Mouse (Mus musculus) G1E-ER4 (cell line): ENCODE data around the gene Tbl1xr1. TPM values are rescaled to one million over a fixed set of nuclear protein-coding genes. Genes with fewer than 3 reads are reported as not detected.

Experiments used
- GATA1 ChIP-seq: IDR thresholded peaks from one replicate; pipeline ENCODE4 v1.8.0; 2012; ENCODE audit warnings: low read length, inconsistent platforms
- polyA plus RNA-seq: library from polyadenylated mRNA; stranded (reverse); fragments of >175 nt; gene quantifications from 2 replicates; pipeline ENCODE4 v1.2.3, GENCODE M21; 2012

The Tbl1xr1 gene
- polyA plus RNA-seq, 1 experiment: 29.8 TPM

DNA sequence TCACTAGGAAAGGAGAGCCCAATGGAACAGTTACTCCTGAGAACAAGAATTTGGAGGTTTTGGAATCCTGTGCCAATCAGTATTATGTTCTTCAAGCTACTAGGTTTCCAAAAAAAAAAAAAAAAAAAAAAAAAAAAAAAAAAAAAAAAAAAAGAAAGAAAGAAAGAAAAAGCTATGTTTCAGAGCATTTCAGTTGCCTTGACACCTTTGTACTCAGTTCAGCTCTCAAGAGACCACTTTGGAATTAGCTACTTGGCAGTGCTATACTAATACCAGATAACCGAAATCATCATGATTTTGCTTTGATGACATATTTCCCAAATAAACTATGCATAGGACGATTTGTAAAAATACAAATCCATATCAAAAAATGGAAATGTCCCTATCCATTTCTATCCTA lies 145.1 kb downstream of the Tbl1xr1 start:
- TF ChIP-seq GATA1: no peak

DNA sequence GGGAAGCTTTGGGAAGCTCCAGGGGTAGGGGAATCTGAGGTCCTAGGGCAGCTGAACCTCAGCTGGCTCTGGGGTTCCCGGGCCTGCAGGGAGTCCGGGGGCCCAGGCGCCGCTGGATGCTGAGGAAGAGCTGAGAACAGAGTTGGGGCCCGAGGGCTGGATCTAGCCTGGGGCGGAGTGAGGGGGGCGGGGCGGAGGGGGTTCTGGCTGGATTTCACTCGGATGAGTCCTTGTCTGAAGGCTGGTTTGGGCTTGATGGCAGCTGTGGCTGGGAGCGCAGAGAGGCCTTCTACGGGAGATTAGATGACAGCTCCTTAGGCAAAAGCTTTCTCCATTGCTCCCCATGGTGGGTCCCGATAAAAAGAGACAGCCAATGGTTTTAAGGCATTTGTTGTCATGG lies 145.9 kb downstream of the Tbl1xr1 start:
- TF ChIP-seq GATA1: no peak

DNA sequence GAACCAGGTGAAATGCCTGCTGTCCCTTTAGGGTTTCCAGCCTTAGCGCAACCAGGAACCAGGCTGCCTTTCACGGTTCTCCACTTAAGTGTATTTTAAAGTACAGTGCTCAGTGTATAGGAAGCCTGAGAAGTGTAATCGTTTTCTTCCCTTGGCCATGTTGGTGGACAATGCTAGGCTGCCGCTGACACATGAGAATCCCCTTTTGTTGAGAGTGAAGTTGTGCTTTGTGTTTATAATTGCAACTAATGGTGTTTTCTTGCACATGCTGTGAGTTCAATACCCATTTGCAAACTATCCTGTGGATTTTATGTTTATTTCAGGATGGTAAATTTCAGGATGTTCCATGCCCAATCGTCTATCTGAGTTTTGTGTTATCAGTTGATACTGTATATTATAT lies 146.6 kb downstream of the Tbl1xr1 start:
- TF ChIP-seq GATA1: no peak

DNA sequence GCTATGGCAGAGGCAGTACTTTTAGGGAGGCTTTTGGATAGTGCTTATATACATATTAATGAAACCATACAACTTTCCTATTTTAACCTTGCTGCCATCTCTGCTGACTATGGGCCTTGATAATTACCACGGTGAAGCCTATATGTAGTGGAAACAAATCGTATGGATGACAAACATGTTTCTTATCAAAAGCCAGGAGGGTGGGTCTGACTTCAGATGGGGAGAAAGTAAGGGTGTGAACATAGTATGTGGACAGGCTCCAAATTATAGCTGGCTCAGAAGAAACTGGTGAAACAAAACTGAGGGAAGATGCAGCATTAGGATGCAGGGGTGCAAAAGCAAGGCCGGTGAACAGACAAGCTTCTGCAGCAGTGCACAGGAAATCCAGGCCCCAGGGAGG lies 151.6 kb downstream of the Tbl1xr1 start:
- TF ChIP-seq GATA1: no peak

DNA sequence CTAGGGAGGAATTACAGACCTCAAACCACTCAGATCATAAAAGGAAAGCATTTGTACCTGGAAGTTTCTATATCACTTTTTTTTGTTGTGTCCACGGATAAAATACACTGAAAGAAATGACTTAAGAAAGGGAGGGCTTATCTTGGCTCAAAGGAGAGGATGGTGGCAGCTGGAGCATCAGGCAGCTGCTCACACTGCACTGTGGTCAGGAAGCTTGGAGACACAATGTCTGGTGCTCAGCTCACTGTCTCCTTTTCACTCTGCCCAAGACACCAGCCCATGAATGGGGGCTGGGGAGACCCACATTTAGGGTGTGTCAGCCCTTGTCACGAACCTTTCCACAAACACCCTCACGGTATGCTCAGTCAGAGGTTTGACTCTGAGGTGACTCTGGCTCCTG lies 154.2 kb downstream of the Tbl1xr1 start:
- no peak for TF ChIP-seq GATA1

DNA sequence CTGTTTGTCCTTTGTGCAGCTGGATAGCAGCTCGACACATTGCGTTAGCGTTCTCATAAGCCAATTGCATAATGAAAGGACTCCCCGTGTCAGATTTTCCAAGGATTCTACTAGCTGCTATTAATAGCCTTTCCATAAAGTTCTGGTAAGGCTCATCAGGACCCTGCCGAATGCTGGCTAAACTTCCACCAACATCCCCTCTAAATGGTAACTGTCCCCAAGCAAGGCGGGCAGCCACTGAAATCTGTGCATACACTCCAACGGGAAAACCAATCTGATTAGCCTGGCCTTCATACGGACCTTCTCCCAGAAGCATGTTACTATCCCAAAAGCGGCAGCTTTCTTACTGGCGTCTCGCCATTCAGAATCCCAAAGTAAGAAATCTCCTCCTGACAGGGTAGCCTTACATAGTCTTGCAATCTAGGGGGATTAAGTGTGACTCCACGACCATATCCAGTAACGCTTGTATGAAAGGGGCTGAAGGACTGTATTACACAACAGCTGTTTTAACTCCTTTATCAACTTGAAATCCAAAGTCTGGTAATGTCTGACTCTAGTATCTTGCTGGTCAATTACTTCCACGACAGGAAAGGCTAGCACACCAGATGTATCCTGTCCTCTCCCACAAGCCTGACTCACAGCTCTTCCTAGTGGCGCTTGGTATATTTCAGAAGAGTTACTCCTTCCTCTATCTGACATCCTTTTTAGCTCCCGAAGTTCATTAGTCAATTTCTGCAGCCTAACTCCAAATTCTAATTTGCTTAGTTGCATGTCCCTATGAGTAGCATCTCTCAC lies 161.9 kb downstream of the Tbl1xr1 start:
- TF ChIP-seq GATA1: no peak
